Mouse (Mus musculus): ENCODE results near the gene C77080.

Gene C77080

GRCm38 (mm10) chr4:129268698-129269097, 7.5 kb upstream of the C77080 start:
- no peak for DNase-seq (ENCODE audit: low spot score in 2 of 2)

- no peak for DNase-seq (ENCODE audit: low spot score in 2 of 2)
Measured at GRCm38 (mm10) chr4:129266821-129267220, 5.6 kb upstream of the C77080 start.

- DNase-seq (ENCODE audit: low spot score in 2 of 2) = no peak
Measured at GRCm38 (mm10) chr4:129266191-129266590, 5.0 kb upstream of the C77080 start.

GRCm38 (mm10) chr4:129263225-129264021, 2.2 kb upstream of the C77080 start:
- DNase-seq (ENCODE audit: low spot score in 2 of 2) = peak; percentile 66 to 67

- DNase-seq (ENCODE audit: low spot score in 2 of 2) = no peak
Measured at GRCm38 (mm10) chr4:129260678-129261077, 526 bp downstream of the C77080 start.

- no peak for DNase-seq (ENCODE audit: low spot score in 2 of 2)
Measured at GRCm38 (mm10) chr4:129259101-129259500, 2.1 kb downstream of the C77080 start.

GRCm38 (mm10) chr4:129256450-129257380, 4.5 kb downstream of the C77080 start:
- DNase-seq (ENCODE audit: low spot score in 2 of 2) = no peak

- no peak for DNase-seq (ENCODE audit: low spot score in 2 of 2)
Measured at GRCm38 (mm10) chr4:129254571-129254970, 6.6 kb downstream of the C77080 start.

GRCm38 (mm10) chr4:129252492-129252891, 8.7 kb downstream of the C77080 start:
- no peak for DNase-seq (ENCODE audit: low spot score in 2 of 2)

- DNase-seq (ENCODE audit: low spot score in 2 of 2) = no peak
Measured at GRCm38 (mm10) chr4:129251482-129252125, 9.6 kb downstream of the C77080 start.

- no peak for DNase-seq (ENCODE audit: low spot score in 2 of 2)
Measured at GRCm38 (mm10) chr4:129250759-129251481, 10.3 kb downstream of the C77080 start.

GRCm38 (mm10) chr4:129249288-129249687, 11.9 kb downstream of the C77080 start:
- no peak for DNase-seq (ENCODE audit: low spot score in 2 of 2)

GRCm38 (mm10) chr4:129248243-129248767, 12.9 kb downstream of the C77080 start:
- no peak for DNase-seq (ENCODE audit: low spot score in 2 of 2)

GRCm38 (mm10) chr4:129247381-129248242, 13.6 kb downstream of the C77080 start:
- DNase-seq (ENCODE audit: low spot score in 2 of 2) = no peak

- DNase-seq (ENCODE audit: low spot score in 2 of 2) = no peak
Measured at GRCm38 (mm10) chr4:129246360-129247301, 14.6 kb downstream of the C77080 start.

GRCm38 (mm10) chr4:129244802-129245201, 16.4 kb downstream of the C77080 start:
- no peak for DNase-seq (ENCODE audit: low spot score in 2 of 2)

- no peak for DNase-seq (ENCODE audit: low spot score in 2 of 2)
Measured at GRCm38 (mm10) chr4:129242761-129243160, 18.4 kb downstream of the C77080 start.

GRCm38 (mm10) chr4:129242327-129242726, 18.9 kb downstream of the C77080 start:
- DNase-seq (ENCODE audit: low spot score in 2 of 2) = no peak

GRCm38 (mm10) chr4:129241898-129242297, 19.3 kb downstream of the C77080 start:
- no peak for DNase-seq (ENCODE audit: low spot score in 2 of 2)

All from right cerebral cortex, adult 2 months (tissue).